Mouse (Mus musculus): ENCODE results near the gene Trappc6a.

DNA sequence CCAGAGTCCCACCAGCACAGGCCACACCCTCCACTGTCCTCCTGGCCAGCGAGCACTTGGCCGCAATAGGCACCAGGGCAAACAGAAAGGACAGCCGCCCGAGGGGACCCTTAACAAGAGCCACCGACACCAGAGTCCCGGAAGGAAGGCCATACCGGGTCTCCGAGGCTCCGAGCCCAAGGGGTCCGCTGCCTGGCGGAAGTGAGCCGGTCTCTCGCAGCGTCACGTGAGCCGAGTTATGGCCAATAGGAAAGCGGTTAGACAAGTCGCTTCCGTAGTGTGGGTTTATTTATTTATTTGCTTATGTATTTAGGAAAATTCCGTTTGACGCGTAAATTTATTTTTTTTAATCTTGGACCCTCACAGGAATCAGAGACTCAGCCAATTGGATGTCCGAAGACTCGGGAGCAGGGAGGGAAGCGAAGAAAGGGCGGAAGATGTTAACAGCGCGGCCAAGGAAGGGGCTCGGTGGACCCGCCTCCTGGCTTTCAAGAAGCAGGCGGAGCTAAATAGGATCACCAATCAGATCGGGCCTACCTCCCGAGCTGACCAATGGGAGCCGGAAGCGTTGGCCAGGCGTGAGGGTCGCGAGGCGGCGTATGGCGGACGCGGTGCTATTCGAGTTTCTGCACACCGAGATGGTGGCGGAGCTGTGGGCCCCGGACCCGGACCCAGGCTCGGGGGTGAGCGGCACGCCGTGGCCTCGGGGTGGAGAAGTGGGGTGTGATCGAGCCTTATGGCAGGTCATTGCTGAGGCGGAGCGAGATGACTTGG is at the start of gene Trappc6a, which contains the start of gene Bloc1s3:
- no peak for TF ChIP-seq CTCF (IDR thresholded peaks at IDR 0.05; ENCODE audit: borderline replicate concordance, extremely low read depth, insufficient read depth, insufficient read length)
- TF ChIP-seq POLR2A (IDR thresholded peaks at IDR 0.05; ENCODE audit: borderline replicate concordance, extremely low read depth, insufficient read depth, insufficient read length, poor library complexity, severe bottlenecking): peak; percentile 86

Data from brain, embryonic 14.5 days (tissue).